Mouse (Mus musculus): ENCODE measurements around the gene Tmem236. TPM values are rescaled to one million over a fixed set of nuclear protein-coding genes. Genes with fewer than 3 reads are reported as not detected.

The Tmem236 gene
- polyA plus RNA-seq, 1 experiment from 2014 or later = 2.9 TPM

DNA sequence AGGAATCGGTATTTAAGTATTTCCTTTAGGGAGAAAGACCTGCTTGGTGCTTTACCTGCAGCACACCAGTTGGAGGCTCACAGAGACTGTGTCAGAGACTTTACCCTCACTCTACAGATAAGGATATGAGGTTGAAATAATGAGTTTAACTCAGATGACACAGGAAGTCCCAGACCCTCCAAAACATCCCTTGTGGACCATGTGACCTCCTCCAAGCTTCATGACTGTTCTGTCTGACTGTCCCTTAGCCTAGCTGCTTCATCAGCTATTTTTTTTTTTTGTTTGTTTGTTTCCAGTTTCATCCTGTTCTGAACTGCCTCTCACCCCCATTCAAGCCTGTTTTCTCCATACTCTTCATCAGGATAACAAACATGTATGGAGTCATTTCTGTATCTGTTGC is 58.6 kb downstream of the Tmem236 start:
- Histone ChIP-seq H3K4me3 (replicated peaks; ENCODE audit: low read length) (no peak overlapping the region), H3K4me2 (ENCODE audit: low read depth, low read length) (no peak overlapping the region), H3K36me3 (ENCODE audit: control insufficient read depth, insufficient read depth, low read length) (no peaks in the 10 kb centered on the region), H3K9ac (ENCODE audit: low read length) (no peak overlapping the region), H3K4me1 (ENCODE audit: control insufficient read depth, insufficient read depth, low read length) (peaks cover 6% of the 10 kb centered on the region; the same call in 1 of the 2 replicates), H3K9me3 (replicated peaks; ENCODE audit: control insufficient read depth, low read length) (no peaks in the 10 kb centered on the region), H3K27ac (ENCODE audit: low read length) (no peak overlapping the region), H3K27me3 (ENCODE audit: control insufficient read depth, insufficient read depth, low read length) (no peaks in the 10 kb centered on the region)
- ATAC-seq (ENCODE audit: insufficient read depth, low FRiP score) = no peak
- WGBS = 74% methylated on average over 1 of the region's 1 CpGs

GRCm38 (mm10) chr2:14233983-14234382 is 59.7 kb downstream of the Tmem236 start:
- Histone ChIP-seq H3K9me3 (replicated peaks; ENCODE audit: control insufficient read depth, low read length) (no peaks in the 10 kb centered on the region), H3K4me3 (replicated peaks; ENCODE audit: low read length) (no peak overlapping the region), H3K36me3 (ENCODE audit: control insufficient read depth, insufficient read depth, low read length) (no peaks in the 10 kb centered on the region), H3K27ac (ENCODE audit: low read length) (no peak overlapping the region), H3K27me3 (ENCODE audit: control insufficient read depth, insufficient read depth, low read length) (no peaks in the 10 kb centered on the region), H3K9ac (ENCODE audit: low read length) (no peak overlapping the region), H3K4me2 (ENCODE audit: low read depth, low read length) (no peak overlapping the region), H3K4me1 (ENCODE audit: control insufficient read depth, insufficient read depth, low read length) (peaks cover 6% of the 10 kb centered on the region; the same call in 1 of the 2 replicates)
- no peak for ATAC-seq (ENCODE audit: insufficient read depth, low FRiP score)
- WGBS = 60% methylated on average over 2 of the region's 2 CpGs

- no peak overlapping the region for H3K4me3 ChIP-seq (replicated peaks; ENCODE audit: low read length)
- no peak overlapping the region for H3K4me2 ChIP-seq (ENCODE audit: low read depth, low read length)
- no peaks in the 10 kb centered on the region for H3K36me3 ChIP-seq (ENCODE audit: control insufficient read depth, insufficient read depth, low read length)
- no peak overlapping the region for H3K9ac ChIP-seq (ENCODE audit: low read length)
- WGBS = 69% methylated on average over 5 of the region's 5 CpGs
- H3K27me3 ChIP-seq (ENCODE audit: control insufficient read depth, insufficient read depth, low read length) = no peaks in the 10 kb centered on the region
- H3K9me3 ChIP-seq (replicated peaks; ENCODE audit: control insufficient read depth, low read length) = no peaks in the 10 kb centered on the region
- no peak overlapping the region for H3K27ac ChIP-seq (ENCODE audit: low read length)
- H3K4me1 ChIP-seq (ENCODE audit: control insufficient read depth, insufficient read depth, low read length) = peaks cover 6% of the 10 kb centered on the region; the same call in 1 of the 2 replicates
- ATAC-seq (ENCODE audit: insufficient read depth, low FRiP score) = no peak
Observed at GRCm38 (mm10) chr2:14235319-14235718, 61.0 kb downstream of the Tmem236 start.

DNA sequence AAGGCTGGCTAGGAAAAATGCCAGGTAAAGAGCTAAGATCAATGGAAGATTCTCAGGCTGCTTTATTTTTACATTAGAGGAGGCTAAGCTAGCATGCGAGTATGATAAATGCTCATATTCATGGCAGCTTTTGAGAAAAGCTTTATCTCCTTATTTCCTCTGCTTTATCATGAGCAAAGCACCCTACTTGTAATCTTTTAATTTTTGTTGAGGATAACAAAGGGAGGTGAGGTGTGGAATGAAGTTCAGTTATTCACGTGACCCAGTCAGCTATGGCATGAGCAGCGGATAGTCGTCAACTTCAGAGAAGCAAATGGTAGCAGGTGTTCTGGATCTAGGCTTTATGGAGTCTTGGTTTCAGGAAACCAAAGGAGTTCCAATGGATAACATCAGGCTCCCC is 62.6 kb downstream of the Tmem236 start:
- ATAC-seq (ENCODE audit: insufficient read depth, low FRiP score) = no peak
- H3K9me3 ChIP-seq (replicated peaks; ENCODE audit: control insufficient read depth, low read length) = no peaks in the 10 kb centered on the region
- H3K4me2 ChIP-seq (ENCODE audit: low read depth, low read length) = no peak overlapping the region
- no peaks in the 10 kb centered on the region for H3K36me3 ChIP-seq (ENCODE audit: control insufficient read depth, insufficient read depth, low read length)
- H3K4me3 ChIP-seq (replicated peaks; ENCODE audit: low read length) = no peak overlapping the region
- H3K27ac ChIP-seq (ENCODE audit: low read length) = no peak overlapping the region
- H3K4me1 ChIP-seq (ENCODE audit: control insufficient read depth, insufficient read depth, low read length) = peaks cover 6% of the 10 kb centered on the region; the same call in 1 of the 2 replicates
- no peaks in the 10 kb centered on the region for H3K27me3 ChIP-seq (ENCODE audit: control insufficient read depth, insufficient read depth, low read length)
- no peak overlapping the region for H3K9ac ChIP-seq (ENCODE audit: low read length)
- 78% methylated on average over 4 of the region's 4 CpGs for WGBS

DNA sequence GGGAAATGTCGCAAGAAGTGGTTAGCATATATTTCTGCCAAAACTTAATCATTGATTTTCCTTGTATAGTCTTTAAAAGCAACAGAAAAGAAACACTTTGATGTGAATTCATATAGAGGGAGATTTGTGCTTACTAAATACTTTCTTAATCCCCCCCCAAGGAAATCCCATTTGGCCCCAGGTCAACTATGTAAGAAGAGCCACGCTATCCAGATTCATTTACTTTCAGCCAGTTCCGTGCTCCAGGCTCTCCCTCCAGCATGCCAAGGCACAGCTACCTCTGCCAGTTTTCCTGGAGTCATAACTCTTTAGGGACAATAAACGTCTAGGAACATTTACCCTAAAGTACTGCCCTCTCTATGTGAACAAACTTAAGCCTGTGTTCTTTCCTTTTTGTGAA is 63.4 kb downstream of the Tmem236 start:
- WGBS = 39% methylated on average over 4 of the region's 4 CpGs
- ATAC-seq (ENCODE audit: insufficient read depth, low FRiP score) = peak; percentile 44; the same call in 1 of the 2 replicates

GRCm38 (mm10) chr2:14239151-14239550 is 64.8 kb downstream of the Tmem236 start:
- Histone ChIP-seq H3K27ac (ENCODE audit: low read length) (no peak overlapping the region), H3K9me3 (replicated peaks; ENCODE audit: control insufficient read depth, low read length) (no peaks in the 10 kb centered on the region), H3K36me3 (ENCODE audit: control insufficient read depth, insufficient read depth, low read length) (no peaks in the 10 kb centered on the region), H3K4me2 (ENCODE audit: low read depth, low read length) (no peak overlapping the region), H3K27me3 (ENCODE audit: control insufficient read depth, insufficient read depth, low read length) (no peaks in the 10 kb centered on the region), H3K4me3 (replicated peaks; ENCODE audit: low read length) (no peak overlapping the region), H3K9ac (ENCODE audit: low read length) (no peak overlapping the region), H3K4me1 (ENCODE audit: control insufficient read depth, insufficient read depth, low read length) (peaks cover 7% of the 10 kb centered on the region; the same call in 1 of the 2 replicates)
- no peak for ATAC-seq (ENCODE audit: insufficient read depth, low FRiP score)
- 64% methylated on average over 5 of the region's 5 CpGs for WGBS

More for the DNA sequence above, 63.4 kb downstream of the Tmem236 start:
- H3K4me1 ChIP-seq (ENCODE audit: control insufficient read depth, insufficient read depth, low read length) = peaks cover 6% of the 10 kb centered on the region; the same call in 1 of the 2 replicates
- no peak overlapping the region for H3K4me2 ChIP-seq (ENCODE audit: low read depth, low read length)
- H3K36me3 ChIP-seq (ENCODE audit: control insufficient read depth, insufficient read depth, low read length) = no peaks in the 10 kb centered on the region
- H3K4me3 ChIP-seq (replicated peaks; ENCODE audit: low read length) = no peak overlapping the region
- no peaks in the 10 kb centered on the region for H3K27me3 ChIP-seq (ENCODE audit: control insufficient read depth, insufficient read depth, low read length)
- H3K27ac ChIP-seq (ENCODE audit: low read length) = 0 out of 2 replicates have a peak overlapping the region, but pooled peaks have one; percentile 24
- H3K9me3 ChIP-seq (replicated peaks; ENCODE audit: control insufficient read depth, low read length) = no peaks in the 10 kb centered on the region
- no peak overlapping the region for H3K9ac ChIP-seq (ENCODE audit: low read length)

DNA sequence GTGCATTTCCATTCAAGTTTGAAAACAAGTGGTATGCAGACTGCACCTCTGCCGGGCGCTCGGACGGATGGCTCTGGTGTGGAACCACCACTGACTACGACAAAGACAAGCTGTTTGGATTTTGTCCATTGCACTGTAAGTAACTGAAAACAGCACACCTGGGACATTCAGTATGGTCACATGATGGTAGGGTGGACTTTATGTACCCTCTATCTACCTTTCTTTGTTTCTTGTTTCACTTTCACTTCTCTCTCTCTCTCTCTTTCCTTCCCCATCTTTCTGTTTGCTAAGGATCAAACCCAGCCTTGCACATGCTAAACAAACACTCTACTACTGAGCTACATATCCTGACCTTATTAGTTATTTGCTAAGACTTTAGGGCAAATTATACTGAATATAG is 69.8 kb downstream of the Tmem236 start:
- Histone ChIP-seq H3K4me3 (replicated peaks; ENCODE audit: low read length) (no peak overlapping the region), H3K4me2 (ENCODE audit: low read depth, low read length) (no peak overlapping the region), H3K9ac (ENCODE audit: low read length) (no peak overlapping the region), H3K27ac (ENCODE audit: low read length) (no peak overlapping the region), H3K36me3 (ENCODE audit: control insufficient read depth, insufficient read depth, low read length) (no peaks in the 10 kb centered on the region), H3K27me3 (ENCODE audit: control insufficient read depth, insufficient read depth, low read length) (no peaks in the 10 kb centered on the region), H3K9me3 (replicated peaks; ENCODE audit: control insufficient read depth, low read length) (no peaks in the 10 kb centered on the region), H3K4me1 (ENCODE audit: control insufficient read depth, insufficient read depth, low read length) (0 out of 2 replicates have a peak, but pooled peaks cover 3% of the 10 kb centered on the region)
- 86% methylated on average over 5 of the region's 5 CpGs for WGBS
- no peak for ATAC-seq (ENCODE audit: insufficient read depth, low FRiP score)

DNA sequence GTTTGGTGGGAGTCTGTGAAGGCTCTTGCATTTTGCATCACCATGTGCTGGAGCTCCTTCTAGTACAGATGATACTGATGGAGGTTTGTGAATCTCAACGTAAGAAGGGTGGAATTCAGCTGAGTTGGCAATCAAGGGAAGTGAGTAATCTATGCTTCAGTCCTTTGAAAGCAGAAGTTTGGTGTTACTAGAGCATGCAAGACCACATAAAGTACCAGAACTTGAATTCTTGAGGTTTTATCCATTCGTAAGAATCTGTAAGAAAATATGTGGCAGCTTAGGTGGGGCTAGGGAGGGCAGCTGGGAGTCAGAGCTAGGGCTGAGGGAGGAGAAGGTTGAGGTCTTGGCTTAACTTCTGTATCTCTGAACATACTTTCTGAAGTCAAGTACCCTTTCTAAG is 70.3 kb downstream of the Tmem236 start:
- 0 out of 2 replicates have a peak, but pooled peaks cover 3% of the 10 kb centered on the region for H3K4me1 ChIP-seq (ENCODE audit: control insufficient read depth, insufficient read depth, low read length)
- no peaks in the 10 kb centered on the region for H3K9me3 ChIP-seq (replicated peaks; ENCODE audit: control insufficient read depth, low read length)
- 60% methylated on average over 2 of the region's 2 CpGs for WGBS
- no peaks in the 10 kb centered on the region for H3K27me3 ChIP-seq (ENCODE audit: control insufficient read depth, insufficient read depth, low read length)
- H3K27ac ChIP-seq (ENCODE audit: low read length) = no peak overlapping the region
- no peak overlapping the region for H3K4me3 ChIP-seq (replicated peaks; ENCODE audit: low read length)
- H3K9ac ChIP-seq (ENCODE audit: low read length) = no peak overlapping the region
- no peak overlapping the region for H3K4me2 ChIP-seq (ENCODE audit: low read depth, low read length)
- no peaks in the 10 kb centered on the region for H3K36me3 ChIP-seq (ENCODE audit: control insufficient read depth, insufficient read depth, low read length)
- no peak for ATAC-seq (ENCODE audit: insufficient read depth, low FRiP score)

GRCm38 (mm10) chr2:14249839-14250564 is 75.7 kb downstream of the Tmem236 start:
- ATAC-seq (ENCODE audit: insufficient read depth, low FRiP score) = no peak
- Histone ChIP-seq H3K27ac (ENCODE audit: low read length) (no peak overlapping the region), H3K9me3 (replicated peaks; ENCODE audit: control insufficient read depth, low read length) (no peaks in the 10 kb centered on the region), H3K36me3 (ENCODE audit: control insufficient read depth, insufficient read depth, low read length) (no peaks in the 10 kb centered on the region), H3K9ac (ENCODE audit: low read length) (no peak overlapping the region), H3K27me3 (ENCODE audit: control insufficient read depth, insufficient read depth, low read length) (no peaks in the 10 kb centered on the region), H3K4me3 (replicated peaks; ENCODE audit: low read length) (no peak overlapping the region), H3K4me1 (ENCODE audit: control insufficient read depth, insufficient read depth, low read length) (no peaks in the 10 kb centered on the region), H3K4me2 (ENCODE audit: low read depth, low read length) (no peak overlapping the region)
- 67% methylated on average over 3 of the region's 3 CpGs for WGBS
